Mouse (Mus musculus): Measurements from ENCODE around the gene Ccdc50.

GRCm38 (mm10) chr16:27388761-27389451 is at the start of gene Ccdc50:
- TF ChIP-seq CTCF (IDR thresholded peaks at IDR 0.05; ENCODE audit: borderline replicate concordance, insufficient read depth, low read depth, low read length) = no peak
- TF ChIP-seq POLR2A (IDR thresholded peaks at IDR 0.05; ENCODE audit: borderline replicate concordance, insufficient read depth, low read length) = 0 out of 2 replicates have a peak, but pooled peaks have one; percentile 31
